Mouse (Mus musculus) skeletal muscle tissue, adult 2 months (tissue): ENCODE data around the gene Rftn1.
"Not testable (repeated sequence)": the region's sequence is repeated elsewhere in the genome, so short reads cannot be mapped to it uniquely, and the experiment has no call there.

Source experiments
- DNase-seq: peaks from one replicate; pipeline ENCODE4 v3.0.0-alpha.2; 2012; ENCODE audit warnings: low read depth, low spot score

Rftn1 gene

DNA sequence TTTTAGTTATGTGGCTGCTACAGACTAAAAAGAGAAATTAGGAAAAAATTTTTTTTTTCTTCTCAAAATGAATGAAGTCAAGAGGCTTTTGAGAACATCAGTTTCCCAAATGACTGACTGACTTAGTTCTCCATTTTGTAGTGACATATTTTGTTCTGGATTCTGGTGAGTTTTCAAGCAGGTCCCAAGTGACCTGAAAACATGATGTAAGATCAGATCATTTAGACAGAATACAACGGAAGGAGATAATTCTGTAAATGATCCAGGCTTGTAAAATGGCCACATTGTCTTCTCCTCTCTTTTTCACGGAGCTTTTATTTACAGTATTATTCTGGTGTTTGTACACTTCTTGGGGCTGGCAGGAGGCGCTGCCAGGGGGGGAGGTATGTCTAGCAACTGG is 62.1 kb downstream of the Rftn1 start:
- no peak for DNase-seq

DNA sequence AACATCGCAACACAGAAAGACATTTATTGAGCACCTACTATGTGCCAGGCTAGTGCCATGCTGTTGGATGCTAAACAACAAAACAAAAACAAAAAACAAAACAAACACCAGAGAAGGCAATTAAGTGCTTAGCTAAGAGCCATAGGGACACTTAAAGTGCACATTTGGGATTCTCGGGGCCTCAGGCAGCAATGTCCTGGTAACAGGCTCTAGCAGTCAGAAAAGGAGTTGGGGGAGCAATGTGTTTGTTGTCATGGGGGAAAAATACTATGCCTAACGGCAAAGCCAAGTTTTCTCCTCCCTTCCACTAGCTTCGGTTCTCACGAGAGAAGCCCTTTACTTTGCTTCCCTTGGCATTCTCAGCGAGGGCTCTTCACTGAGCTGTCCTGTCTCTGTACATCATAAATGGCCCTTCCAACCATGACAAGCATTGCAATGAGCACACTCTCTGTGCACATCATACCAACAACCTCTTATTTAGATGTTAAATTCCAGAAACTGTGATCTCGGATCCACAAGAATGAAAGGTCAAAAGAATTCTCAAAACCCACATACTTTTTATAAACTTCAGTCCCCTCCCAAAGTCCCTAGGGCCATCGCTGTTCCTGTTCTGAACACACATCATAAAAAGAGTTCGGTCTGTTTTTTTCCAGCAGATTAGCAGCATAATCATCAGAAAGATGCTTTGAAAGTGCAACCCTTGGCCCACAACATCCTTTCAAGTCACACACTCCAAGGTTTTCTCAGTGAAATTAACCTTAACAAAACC is 63.2 kb downstream of the Rftn1 start:
- peak; percentile 36 for DNase-seq

DNA sequence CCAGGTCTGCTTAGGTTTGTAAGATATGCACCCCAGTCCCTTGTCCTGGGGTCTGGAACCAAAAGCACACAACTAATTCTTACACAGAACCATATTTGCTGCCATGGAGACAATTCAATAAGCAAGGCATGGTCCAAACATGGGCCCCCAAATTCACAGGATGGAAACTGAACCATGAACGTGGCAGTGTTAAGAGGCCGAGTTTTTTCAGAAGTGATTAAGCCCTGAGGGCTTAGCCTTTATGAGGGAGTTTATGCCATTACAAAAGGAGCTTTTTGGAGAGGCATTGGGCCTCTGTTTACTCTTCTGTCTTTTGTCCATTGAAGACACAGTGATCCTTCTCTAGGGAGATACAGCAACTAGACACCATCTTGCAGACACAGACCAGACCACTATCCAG is 63.9 kb downstream of the Rftn1 start:
- DNase-seq, result no peak

DNA sequence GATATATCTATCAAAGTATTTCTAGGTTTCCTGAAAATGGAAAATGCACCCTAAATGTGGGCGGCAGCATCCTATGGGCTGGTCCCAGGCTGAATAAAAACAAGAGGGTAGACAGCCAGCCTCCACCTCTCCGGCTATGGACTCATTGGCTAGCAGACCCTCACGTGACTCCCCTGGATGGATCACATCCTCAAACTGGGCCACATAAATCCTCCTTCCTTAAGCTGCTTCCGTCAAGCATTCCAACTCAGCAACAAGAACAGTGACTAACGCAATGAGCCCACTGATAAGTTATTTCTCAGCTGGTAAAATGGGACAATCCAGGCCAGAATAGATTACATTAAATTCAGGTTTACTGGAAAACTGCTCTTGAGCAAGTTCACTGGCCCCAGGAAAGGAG is 64.6 kb downstream of the Rftn1 start:
- DNase-seq, result no peak

DNA sequence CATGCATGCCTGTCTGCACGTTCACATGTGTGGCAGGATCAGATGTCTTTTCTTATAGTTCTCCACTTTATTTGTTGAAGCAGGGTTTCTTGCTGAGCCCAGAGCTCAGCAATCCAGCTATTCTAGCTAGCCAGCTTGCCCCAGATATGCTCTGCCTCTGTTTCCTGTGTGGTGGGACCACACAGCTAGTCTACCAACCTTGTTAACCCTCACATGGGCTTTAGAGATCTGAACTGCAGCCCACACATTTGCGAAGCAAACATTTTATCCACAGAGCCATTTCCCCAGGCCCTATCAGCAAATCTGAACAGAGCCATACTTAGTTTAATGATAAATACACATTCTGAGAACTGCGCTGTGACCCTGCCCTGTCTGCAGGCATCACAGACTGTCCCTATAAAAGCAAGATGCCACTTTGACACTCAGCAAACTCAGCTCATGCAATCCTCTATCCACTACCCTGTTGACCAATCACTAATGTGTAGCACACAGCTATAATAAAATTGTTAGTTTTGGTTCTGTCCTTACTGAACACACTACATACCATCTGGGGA is 65.2 kb downstream of the Rftn1 start:
- no peak for DNase-seq

DNA sequence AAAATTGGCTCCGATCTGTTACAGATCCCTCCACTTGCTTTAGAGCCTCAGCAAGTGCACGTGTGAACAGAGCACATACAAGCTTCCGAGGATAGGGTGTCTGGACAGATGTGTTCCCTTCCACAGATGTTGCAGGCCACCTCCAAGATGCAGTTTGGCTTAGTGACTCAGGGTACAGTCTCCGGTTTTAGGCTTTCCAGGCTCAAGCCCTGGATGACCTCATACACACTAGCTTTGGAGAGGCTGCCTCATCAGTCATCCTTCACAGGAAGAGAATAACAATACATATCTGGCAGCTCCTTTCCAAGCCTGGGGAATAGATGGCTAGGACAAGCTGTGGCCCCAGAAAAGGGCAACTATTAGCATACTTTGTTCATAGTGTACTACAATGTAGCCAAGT is 65.8 kb downstream of the Rftn1 start:
- DNase-seq, result peak; percentile 34

DNA sequence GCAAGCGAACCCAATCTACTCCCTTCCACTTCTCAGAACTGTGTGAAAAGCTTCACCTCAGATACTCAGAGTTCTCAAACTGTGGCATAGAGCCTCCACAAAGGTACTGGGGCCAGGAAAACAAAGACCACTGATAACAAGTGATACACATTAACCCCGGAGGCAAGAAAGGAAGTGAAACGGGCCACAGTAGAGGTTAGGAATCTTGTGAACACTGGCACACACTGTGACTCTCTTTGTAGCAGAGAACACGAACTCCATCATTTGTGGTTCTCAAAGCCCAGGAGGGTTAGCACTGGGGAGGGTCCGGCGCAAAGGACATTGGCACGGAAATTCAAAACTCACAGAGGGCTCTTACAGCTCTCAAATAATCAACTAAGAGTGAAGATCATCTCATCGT is 67.9 kb downstream of the Rftn1 start:
- DNase-seq, result no peak

DNA sequence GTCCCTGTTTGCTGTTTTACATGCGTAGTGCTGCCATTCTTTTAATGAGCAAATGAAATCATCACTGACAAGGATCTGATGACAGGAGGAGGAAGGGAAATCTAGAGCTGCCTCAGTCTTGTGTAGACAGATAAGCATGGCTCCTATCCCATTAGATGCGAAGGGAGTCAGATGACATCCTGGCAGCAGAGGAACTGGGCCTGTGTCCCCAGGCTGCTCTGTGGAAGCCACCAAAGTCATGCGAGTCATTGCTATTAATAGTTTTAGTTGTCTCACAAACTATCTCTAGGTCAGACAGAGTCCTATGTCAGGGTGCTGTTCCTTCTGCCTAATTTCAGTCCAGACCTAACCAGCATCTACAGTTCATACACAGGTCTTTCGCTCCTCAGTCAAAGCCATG is 70.4 kb downstream of the Rftn1 start:
- DNase-seq, result peak; percentile 89

DNA sequence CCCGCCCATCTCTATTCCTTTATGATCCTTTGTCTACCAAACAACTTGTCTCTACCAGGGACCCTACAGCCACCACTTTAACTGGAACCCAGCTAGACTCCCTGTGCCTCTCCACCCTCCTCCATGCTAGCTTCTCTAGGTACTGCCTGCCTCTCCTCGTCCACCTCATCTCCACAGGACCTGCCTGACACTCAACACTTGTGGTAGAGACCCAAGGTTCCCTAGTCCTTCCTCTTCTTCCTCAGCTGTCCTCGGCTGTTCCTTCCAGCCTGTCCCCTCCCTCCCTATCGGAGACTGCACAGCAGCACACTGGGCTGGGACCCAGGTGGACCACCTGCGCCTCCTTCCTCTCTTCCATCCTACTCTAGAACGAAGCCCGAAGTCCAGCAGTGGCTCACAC is 73.0 kb downstream of the Rftn1 start:
- no peak for DNase-seq

DNA sequence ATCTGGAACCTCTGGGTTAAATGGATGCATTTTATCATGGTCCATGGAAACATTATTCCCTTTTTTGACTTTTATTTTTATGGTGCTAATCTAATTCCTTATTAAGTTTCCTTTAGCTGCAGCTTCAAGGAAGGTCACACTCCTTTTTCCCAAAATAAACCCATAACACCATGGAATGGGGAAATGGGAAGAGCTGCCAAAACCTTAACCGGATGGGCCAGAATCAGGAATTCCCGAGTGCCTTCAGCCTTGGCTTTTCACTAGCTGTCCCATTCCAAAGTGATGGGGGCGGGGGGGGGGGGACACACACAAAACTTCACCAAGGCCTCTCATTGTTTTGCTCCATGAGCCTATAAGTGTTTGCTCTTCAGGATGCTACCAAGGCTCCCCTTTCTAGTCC is 73.5 kb downstream of the Rftn1 start:
- DNase-seq, result no peak

DNA sequence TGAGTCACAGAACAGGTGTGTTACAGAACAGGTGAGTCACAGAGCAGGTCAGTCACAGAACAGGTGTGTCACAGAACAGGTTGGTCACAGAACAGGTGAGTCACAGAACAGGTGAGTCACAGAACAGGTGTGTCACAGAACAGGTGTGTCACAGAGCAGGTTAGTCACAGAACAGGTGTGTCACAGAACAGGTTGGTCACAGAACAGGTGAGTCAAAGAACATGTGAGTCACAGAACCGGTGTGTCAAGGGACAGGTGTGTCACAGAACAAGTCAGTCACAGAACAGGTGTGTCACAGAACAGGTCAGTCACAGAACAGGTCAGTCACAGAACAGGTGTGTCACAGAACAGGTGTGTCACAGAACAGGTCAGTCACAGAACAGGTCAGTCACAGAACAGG is 74.1 kb downstream of the Rftn1 start:
- DNase-seq, result not testable (repeated sequence)

DNA sequence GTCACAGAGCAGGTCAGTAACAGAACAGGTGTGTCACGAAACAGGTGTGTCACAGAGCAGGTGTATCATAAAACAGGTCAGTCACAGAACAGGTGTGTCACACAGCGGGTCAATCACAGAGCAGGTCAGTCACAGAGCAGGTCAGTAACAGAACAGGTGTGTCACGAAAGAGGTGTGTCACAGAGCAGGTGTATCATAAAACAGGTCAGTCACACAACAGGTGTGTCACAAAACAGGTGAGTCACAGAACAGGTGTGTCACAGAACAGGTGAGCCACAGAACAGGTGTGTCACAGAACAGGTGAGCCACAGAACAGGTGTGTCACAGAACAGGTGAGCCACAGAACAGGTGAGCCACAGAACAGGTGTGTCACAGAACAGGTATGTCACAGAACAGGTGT is 74.8 kb downstream of the Rftn1 start:
- DNase-seq, result not testable (repeated sequence)

DNA sequence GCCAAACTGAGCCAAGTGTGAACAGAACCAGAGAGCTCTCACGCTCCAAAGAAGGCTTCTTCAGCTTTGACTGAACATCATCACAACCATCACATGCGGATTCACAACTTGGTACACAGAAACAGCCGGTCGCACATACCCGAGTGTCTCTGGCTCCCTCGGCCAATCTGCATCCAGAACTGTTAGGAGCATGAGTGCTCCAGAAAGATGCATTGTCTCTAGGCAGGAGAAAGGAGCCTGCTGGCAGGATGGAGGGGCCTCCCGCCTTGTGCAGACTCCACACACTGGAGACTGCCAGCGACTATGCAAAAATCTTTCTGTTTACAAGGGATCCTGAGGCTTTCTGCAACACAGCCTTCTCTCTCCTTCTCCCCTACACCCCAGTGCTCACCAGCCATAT is 75.8 kb downstream of the Rftn1 start:
- DNase-seq, result no peak

DNA sequence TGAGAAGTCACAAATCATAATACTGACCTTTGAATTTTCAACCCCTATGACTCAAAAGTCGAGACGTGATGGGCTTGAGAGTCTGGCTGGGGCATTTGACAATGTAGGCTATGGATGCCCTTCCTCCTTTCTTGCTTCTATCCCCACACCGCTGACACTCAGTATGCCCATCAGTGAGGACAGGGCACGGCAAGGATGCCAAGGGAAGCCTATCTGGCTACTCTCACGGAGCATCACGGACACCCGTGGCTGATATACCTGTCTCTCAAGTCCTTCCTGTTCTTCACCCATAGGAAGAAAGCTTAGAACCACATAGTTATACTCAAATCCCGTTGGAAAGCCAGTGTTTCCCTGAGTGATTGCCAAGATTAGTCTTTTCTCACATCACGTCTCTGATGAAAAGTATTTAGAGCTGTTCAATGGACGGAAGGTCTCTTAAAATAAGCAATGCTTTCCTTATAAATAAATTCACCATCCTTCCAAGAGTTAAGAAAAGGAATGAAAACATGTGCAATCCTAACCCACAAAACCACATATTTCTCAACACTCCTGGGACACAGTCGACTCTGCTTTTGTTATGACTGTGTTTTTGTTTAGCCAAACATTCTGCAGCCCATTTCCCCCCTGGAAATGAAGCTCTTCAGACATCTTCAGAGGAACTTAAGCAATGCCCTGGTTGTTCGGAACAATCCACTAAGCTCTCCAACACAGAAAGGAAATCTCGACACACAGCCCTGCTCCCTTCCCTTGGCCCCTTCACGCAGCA is 79.6 kb downstream of the Rftn1 start:
- peak; percentile 71 for DNase-seq

DNA sequence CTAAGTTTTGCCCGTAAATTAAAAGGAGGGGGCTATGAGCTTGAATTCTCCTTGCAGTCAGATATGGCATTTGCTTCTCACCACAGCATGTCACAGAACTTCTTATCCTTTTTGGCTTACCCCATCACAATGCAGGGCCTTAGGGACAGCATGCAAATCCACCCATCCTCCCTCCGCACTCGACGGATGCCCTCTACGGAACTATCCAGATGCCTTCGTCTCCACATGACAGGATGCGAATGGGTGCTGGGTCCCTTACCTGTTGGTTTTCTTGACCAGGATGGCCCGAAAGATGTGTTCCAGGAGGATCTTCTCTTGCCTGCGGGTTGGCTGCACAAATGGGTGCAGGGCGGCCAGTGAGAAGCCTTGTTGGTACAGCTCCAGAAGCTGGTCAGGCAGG is 83.7 kb downstream of the Rftn1 start:
- DNase-seq, result no peak

DNA sequence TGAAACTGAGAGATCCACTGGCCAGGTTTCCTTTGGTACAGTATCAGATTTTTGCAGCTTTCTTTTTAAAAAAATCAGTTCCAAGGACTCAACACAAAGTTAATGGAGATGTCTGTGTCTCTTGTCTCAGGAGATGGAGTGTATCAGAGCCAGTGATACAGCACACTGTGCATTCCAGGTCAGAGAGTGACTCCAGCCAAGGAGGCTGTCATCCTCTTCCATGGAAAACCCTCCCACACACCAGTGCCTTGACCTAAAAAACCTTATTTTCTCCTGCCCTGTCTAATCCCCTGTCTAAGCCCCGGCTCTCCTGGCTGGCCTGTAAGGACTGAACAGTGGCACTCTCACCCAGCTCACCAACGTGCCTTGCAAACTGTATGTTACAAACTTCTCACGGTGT is 86.3 kb downstream of the Rftn1 start:
- DNase-seq, result peak; percentile 58

DNA sequence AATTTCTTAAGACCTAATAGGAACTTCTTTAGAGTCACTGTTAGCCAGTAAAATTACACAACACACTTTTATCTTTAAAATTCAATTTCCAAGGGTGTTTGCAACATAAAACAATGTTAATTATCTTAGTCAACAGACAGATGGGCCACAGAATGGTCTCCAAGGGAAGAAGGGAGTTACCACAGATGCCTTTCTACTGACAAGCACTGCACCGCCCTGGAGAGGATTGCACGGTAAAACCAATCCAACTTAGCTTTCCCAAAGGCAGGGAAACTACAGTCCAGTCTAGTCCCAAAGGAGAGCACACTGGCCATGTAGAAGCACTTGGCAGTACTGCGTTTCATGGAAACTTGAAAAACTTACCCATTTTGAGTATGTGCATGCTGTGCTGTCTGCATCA is 89.1 kb downstream of the Rftn1 start:
- DNase-seq, result peak; percentile 66

DNA sequence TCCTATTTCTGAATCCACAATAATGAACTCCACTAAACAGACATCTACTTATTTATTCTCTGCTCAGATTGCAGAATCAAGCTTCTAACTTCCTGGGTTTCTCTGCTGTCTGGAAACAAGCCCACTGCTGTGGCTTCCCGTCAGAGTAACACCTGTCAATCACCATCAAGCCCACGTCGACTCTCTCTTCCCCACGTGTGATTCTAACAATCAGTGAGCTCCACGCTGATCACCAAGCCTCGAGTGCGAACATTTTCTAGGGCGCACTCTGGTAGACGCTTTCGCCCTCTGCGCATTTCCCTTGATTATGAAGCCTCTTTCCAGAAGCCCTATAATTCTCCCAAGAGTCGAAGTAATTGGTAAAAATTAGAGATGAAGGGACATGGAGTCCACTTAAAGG is 90.4 kb downstream of the Rftn1 start:
- DNase-seq, result no peak

DNA sequence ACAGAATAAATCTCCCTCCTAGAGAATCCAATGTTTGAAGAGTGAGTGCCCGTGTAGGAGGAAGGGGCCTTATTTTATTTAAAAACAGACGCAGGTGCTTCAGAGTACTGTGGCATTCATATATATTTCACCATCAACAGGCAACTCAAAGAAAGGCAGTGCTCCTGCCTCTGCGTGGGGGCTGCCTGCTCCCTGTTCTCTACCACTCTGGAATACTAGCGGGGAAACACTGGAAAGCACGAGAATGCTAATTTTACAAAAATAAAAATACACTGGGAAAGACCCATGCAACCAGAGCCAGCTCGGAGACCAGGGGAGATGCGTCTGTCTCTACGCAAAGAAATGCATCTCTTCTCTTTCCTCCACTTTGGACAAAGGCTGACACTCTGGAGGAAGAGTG is 91.1 kb downstream of the Rftn1 start:
- DNase-seq, result no peak

DNA sequence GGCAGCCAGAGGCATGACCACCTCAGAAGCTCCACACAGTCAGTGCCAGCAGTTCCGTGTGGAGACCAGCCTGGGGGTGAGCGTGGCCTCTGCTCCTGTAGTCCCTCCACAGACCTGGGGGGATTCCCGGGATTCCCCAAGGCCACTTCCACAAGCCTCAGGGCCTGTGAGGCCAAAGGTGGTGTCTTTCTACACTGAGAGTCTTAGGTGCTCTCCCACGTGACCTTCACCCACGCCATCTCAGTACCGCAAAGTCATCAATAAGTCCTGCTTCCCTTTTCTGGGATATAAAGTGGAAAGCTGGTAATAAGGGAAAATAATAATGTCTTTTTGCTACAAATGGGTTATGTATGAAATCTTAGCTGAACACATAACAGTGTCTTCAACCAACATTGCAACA is 92.2 kb downstream of the Rftn1 start:
- DNase-seq, result no peak

DNA sequence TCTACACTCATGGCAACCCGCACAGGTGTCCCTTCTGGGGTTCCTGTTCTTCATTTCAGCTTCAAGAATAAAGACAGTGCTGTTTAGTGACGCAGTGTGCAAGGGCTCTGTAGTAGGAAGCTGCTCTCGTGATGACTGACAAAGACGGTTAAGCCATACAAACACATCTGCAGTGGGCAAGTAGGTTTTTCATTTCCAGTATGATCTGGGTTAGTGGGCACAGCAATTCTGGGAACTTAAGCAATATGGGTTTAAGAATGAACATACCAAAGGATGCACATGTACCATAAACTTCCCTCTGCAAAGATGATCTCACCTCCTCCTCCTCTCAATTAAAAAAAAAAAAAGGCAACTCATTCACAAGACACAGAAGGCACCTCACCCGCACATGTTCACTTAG is 92.6 kb downstream of the Rftn1 start:
- DNase-seq, result no peak

DNA sequence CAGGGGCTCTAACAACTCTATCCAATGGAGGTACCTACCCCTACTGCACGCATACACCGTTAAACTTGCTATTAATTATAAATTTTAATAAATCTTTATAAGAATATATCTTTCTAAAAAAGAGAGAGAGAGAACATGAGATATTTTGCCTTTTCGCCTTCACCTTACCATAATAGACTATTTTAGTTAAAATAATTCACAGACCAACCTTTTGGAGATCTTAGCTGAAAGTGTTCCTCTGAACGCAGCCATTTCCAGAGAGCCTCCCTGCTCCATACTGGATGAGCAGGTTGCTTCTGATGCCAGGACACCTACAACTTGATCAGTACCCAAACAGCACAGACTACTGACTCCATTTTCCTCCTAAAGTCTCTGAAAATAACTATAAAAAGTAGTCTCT is 94.2 kb downstream of the Rftn1 start:
- no peak for DNase-seq

DNA sequence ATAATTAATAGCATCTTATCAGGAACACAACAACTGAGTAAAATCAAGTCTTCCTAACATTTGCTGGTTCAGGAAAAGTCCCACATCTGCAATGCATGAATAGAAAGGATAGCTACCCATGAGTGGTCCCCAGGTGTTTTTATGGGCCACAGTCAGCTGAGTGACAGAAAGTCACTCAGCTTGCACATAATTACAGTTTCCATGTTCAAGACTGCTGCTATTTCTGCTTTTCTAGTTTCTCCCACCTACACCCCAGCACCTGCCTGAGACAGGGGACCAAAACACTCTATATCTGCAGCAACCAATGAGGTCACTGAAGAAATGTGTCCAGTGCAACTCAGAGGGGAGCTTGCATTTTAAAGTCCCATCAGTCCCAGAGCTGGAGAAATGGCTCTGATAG is 95.9 kb downstream of the Rftn1 start:
- DNase-seq, result no peak
